Comparison of ENCODE assay signal across 9 mouse cellular contexts in the genomic region with DNA sequence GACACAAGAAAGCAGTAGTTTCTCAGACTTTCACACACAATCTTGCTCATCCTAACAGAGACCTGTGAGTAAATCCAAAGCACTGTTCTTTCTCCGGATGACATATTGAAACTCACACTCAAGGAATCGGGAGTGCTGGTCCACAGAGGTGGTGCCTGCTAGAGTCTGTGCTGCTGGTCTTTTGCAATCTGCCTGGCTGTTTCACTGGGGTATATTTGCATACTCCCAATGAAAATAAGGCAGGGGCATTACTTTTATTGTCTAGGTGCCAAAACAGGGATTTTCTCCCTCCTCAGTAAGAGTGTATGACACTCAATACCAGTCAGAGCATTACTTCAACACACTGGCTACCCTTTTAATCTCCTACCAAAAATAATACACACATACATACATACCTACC. TPM values are rescaled to one million over a fixed set of nuclear protein-coding genes. Genes with fewer than 3 reads are reported as not detected.
DNase-seq lines count a peak whose midpoint lies in the region; ATAC-seq lines count a peak whose summit lies in the region.
"Had no signal": no experiment of that assay in that cellular context is flagged by ENCODE, and none has a peak within 500 bp of the region (broad histone marks: within the 10 kb centered on the region; RNA-seq: fewer than 3 reads in every experiment).

No protein-coding gene starts in this region.

- WGBS in hindbrain, embryonic 10.5 days = 78% methylated on average over 2 of the region's 2 CpGs
- WGBS in midbrain, embryonic 11.5 days = 64% methylated on average over 2 of the region's 2 CpGs

- H3K4me3 ChIP-seq in hindbrain, embryonic 10.5 days = peak overlapping the region; percentile 24
- no peak overlapping the region for H3K4me3 ChIP-seq in midbrain, embryonic 11.5 days (ENCODE audit: low read depth, low read length)

- peak overlapping the region; percentile 24 for H3K4me2 ChIP-seq in midbrain, embryonic 11.5 days

- ATAC-seq in midbrain, embryonic 11.5 days (ENCODE audit: low FRiP score) = no peak

- H3K27me3 ChIP-seq in hindbrain, embryonic 10.5 days (ENCODE audit: insufficient read depth, poor library complexity, severe bottlenecking) = peaks cover 14% of the 10 kb centered on the region
- H3K27me3 ChIP-seq in midbrain, embryonic 11.5 days (ENCODE audit: control insufficient read depth, insufficient read depth, low read length) = peaks cover 2% of the 10 kb centered on the region; the same call in 1 of the 2 replicates

- no peak overlapping the region for H3K27ac ChIP-seq in hindbrain, embryonic 10.5 days
- H3K27ac ChIP-seq in midbrain, embryonic 11.5 days (ENCODE audit: low read depth, low read length) = no peak overlapping the region
- H3K27ac ChIP-seq: kidney, postnatal 0 days had no signal

- 0 out of 2 replicates have a peak overlapping the region, but pooled peaks have one; percentile 20 for H3K9ac ChIP-seq in midbrain, embryonic 11.5 days (ENCODE audit: low read length)

- H3K36me3 ChIP-seq in hindbrain, embryonic 10.5 days = no peaks in the 10 kb centered on the region
- no peaks in the 10 kb centered on the region for H3K36me3 ChIP-seq in midbrain, embryonic 11.5 days (ENCODE audit: control insufficient read depth, insufficient read depth, low read length)

- H3K9me3 ChIP-seq in hindbrain, embryonic 10.5 days = no peaks in the 10 kb centered on the region
- H3K9me3 ChIP-seq in midbrain, embryonic 11.5 days (ENCODE audit: control insufficient read depth, low read length) = no peaks in the 10 kb centered on the region

- peaks cover 41% of the 10 kb centered on the region for H3K4me1 ChIP-seq in hindbrain, embryonic 10.5 days (replicated peaks)
- peaks cover 23% of the 10 kb centered on the region for H3K4me1 ChIP-seq in midbrain, embryonic 11.5 days (ENCODE audit: control insufficient read depth, insufficient read depth, low read length)

- peak; percentile 69 for DNase-seq in cerebellum, adult 9-10 months
- no peak for DNase-seq in cerebellum, adult 11 months
- peak; percentile 34 for DNase-seq in brain, adult 2 months (ENCODE audit: low read depth, low spot score)
- no peak for DNase-seq in hindbrain, embryonic 10.5 days (ENCODE audit: low spot score)
- DNase-seq in midbrain, embryonic 11.5 days (ENCODE audit: low spot score, missing footprints) = no peak
- DNase-seq in yolk sac, embryonic 10.5 days (ENCODE audit: low spot score) = no peak
- no peak for DNase-seq in frontal cortex, adult 2 months (ENCODE audit: extremely low spot score in 1 of 2, low spot score in 1 of 2)
- no peak for DNase-seq in adrenal gland, adult 18-20 months (ENCODE audit: low spot score in 2 of 2)

RNA-seq across cellular contexts. Expression of gene Usp3, which starts 2.9 kb away (rescaled TPM):
- 84.2 and 97.7 TPM in 2 replicates for polyA plus RNA-seq in hindbrain, embryonic 10.5 days (2016; fragmentation: Nextera tagmentation; extraction: Ambion mirVana)
- polyA plus RNA-seq in midbrain, embryonic 11.5 days (2014; fragmentation: Nextera tagmentation; extraction: Ambion mirVana) = 104 and 106 TPM in 2 replicates
- 38.5 and 41.2 TPM in 2 replicates for polyA plus RNA-seq in frontal cortex, adult 2 months (2012; rRNA removed)
- 10 to 100 TPM; 33.0 to 41.0 TPM for total RNA-seq in adrenal gland, adult 18-20 months (2021)

Comparison
In these comparisons a context has a peak if more than half of its experiments do, and no peak if none do; other contexts are left out.
1. DNase-seq: peak in cerebellum, adult 9-10 months (single experiment) and brain, adult 2 months (single experiment); none in cerebellum, adult 11 months (single experiment), hindbrain, embryonic 10.5 days (single experiment), midbrain, embryonic 11.5 days (single experiment), yolk sac, embryonic 10.5 days (single experiment), frontal cortex, adult 2 months (0 of 2) and adrenal gland, adult 18-20 months (0 of 2).